8 mouse cellular contexts compared by ENCODE assay signal in genomic region chr10:21055254-21055885, GRCm38 (mm10).
DNase-seq lines count a peak whose midpoint lies in the region; ATAC-seq and TF ChIP-seq lines count a peak whose summit lies in the region.

No protein-coding gene starts in this region.

- ATAC-seq in heart, embryonic 14.5 days (ENCODE audit: insufficient number of reproducible peaks, insufficient read depth, low FRiP score, low read depth), result no peak
- ATAC-seq in liver, embryonic 16.5 days (ENCODE audit: low read depth), result peak; percentile 27; the same call in 1 of the 2 replicates

- H3K27me3 ChIP-seq in heart, embryonic 14.5 days (ENCODE audit: control insufficient read depth, insufficient read depth, low read length), result 0 out of 2 replicates have a peak, but pooled peaks cover 14% of the 10 kb centered on the region
- H3K27me3 ChIP-seq in liver, embryonic 16.5 days (ENCODE audit: control insufficient read depth, insufficient read depth, low read depth, low read length), result no peaks in the 10 kb centered on the region
- no peaks in the 10 kb centered on the region for H3K27me3 ChIP-seq in kidney, adult 2 months (replicated peaks; ENCODE audit: control insufficient read depth, insufficient read depth, low read length)

- H3K27ac ChIP-seq in heart, embryonic 14.5 days (replicated peaks in 1 of 2; ENCODE audit: control insufficient read depth in 1 of 2, insufficient read depth in 1 of 2, low read depth in 2 of 2, low read length in 2 of 2), result no peak overlapping the region
- H3K27ac ChIP-seq in liver, embryonic 16.5 days (ENCODE audit: low read length), result peak overlapping the region; percentile 30; the same call in 1 of the 2 replicates
- no peak overlapping the region for H3K27ac ChIP-seq in kidney, adult 2 months (ENCODE audit: insufficient read depth, low read depth, low read length)

- H3K4me3 ChIP-seq in heart, embryonic 14.5 days (ENCODE audit: control insufficient read depth in 1 of 2, insufficient read depth in 1 of 2, low read depth in 1 of 2, low read length in 2 of 2), result peak overlapping the region; percentile 28 to 32
- peak overlapping the region; percentile 47 for H3K4me3 ChIP-seq in liver, embryonic 16.5 days (ENCODE audit: low read depth, low read length)
- no peak overlapping the region for H3K4me3 ChIP-seq in kidney, adult 2 months (ENCODE audit: insufficient read depth, low read depth, low read length)

- intact Hi-C loops in heart, postnatal 25 days (cut with DNase I), result no loop called here

- H3K9me3 ChIP-seq in heart, embryonic 14.5 days (ENCODE audit: control insufficient read depth, low read length), result no peaks in the 10 kb centered on the region
- no peaks in the 10 kb centered on the region for H3K9me3 ChIP-seq in liver, embryonic 16.5 days (replicated peaks; ENCODE audit: control insufficient read depth, low read length)

- no peak for TF ChIP-seq CTCF in kidney, adult 2 months (conservative IDR thresholded peaks at IDR 0.05; ENCODE audit: insufficient read depth, insufficient read length, low read depth, low read length)

- peaks cover 6 to 7% of the 10 kb centered on the region in 2 experiments; a peak in 2 of 4 replicates for H3K4me1 ChIP-seq in heart, embryonic 14.5 days (ENCODE audit: control insufficient read depth in 2 of 2, insufficient read depth in 2 of 2, low read length in 2 of 2)
- peaks cover 17% of the 10 kb centered on the region for H3K4me1 ChIP-seq in liver, embryonic 16.5 days (ENCODE audit: control insufficient read depth, low read depth, low read length)
- no peaks in the 10 kb centered on the region for H3K4me1 ChIP-seq in kidney, adult 2 months (ENCODE audit: control insufficient read depth, insufficient read depth, low read length)

- H3K36me3 ChIP-seq in heart, embryonic 14.5 days (ENCODE audit: control insufficient read depth, insufficient read depth, low read length), result no peaks in the 10 kb centered on the region
- H3K36me3 ChIP-seq in liver, embryonic 16.5 days (ENCODE audit: control insufficient read depth, insufficient read depth), result no peaks in the 10 kb centered on the region
- H3K36me3 ChIP-seq in kidney, adult 2 months (ENCODE audit: control insufficient read depth, insufficient read depth, low read length), result no peaks in the 10 kb centered on the region

- DNase-seq in heart, postnatal 25 days (ENCODE audit: low spot score), result no peak
- peak; percentile 46 for DNase-seq in Muller cell, postnatal 12 days (ENCODE audit: inconsistent ontology term)
- DNase-seq in forelimb bud, embryonic 11.5 days (ENCODE audit: low read depth, low spot score), result peak; percentile 4
- DNase-seq in urinary bladder, postnatal 36 days (ENCODE audit: low spot score in 2 of 2), result no peak
- DNase-seq in spleen, adult 12 weeks (ENCODE audit: low spot score), result no peak
- no peak for DNase-seq in kidney, adult 2 months

- H3K9ac ChIP-seq in heart, embryonic 14.5 days (ENCODE audit: low read length), result peak overlapping the region; percentile 57
- peak overlapping the region; percentile 50 for H3K9ac ChIP-seq in liver, embryonic 16.5 days (ENCODE audit: low read depth, low read length)

- WGBS in heart, embryonic 14.5 days, result 18% methylated on average over 17 of the region's 17 CpGs
- 7% methylated on average over 17 of the region's 17 CpGs for WGBS in liver, embryonic 16.5 days (ENCODE audit: insufficient replicate concordance)
- 51% methylated on average over 17 of the region's 17 CpGs for WGBS in kidney, adult 2 months

- TF ChIP-seq POLR2A in kidney, adult 2 months (IDR thresholded peaks at IDR 0.05; ENCODE audit: low read depth, low read length), result no peak

- H3K4me2 ChIP-seq in heart, embryonic 14.5 days (ENCODE audit: low read length), result peak overlapping the region; percentile 70
- peak overlapping the region; percentile 53 for H3K4me2 ChIP-seq in liver, embryonic 16.5 days (ENCODE audit: low read depth, low read length)

Comparison
In these comparisons a context has a peak if more than half of its experiments do, and no peak if none do; other contexts are left out.
1. DNase-seq: peak in Muller cell, postnatal 12 days (single experiment) and forelimb bud, embryonic 11.5 days (single experiment); none in heart, postnatal 25 days (single experiment), urinary bladder, postnatal 36 days (0 of 2), spleen, adult 12 weeks (single experiment) and kidney, adult 2 months (single experiment).